Mouse (Mus musculus) ES-Bruce4 (cell line): ENCODE results near the gene Ifna12.

Experiments
- CTCF ChIP-seq: IDR thresholded peaks from one replicate; pipeline ENCODE4 v1.8.1; 2011; ENCODE audit warnings: low read depth, low read length
- EP300 ChIP-seq: IDR thresholded peaks from 2 replicates; pipeline ENCODE4 v1.6.1; 2011; ENCODE audit warnings: low read depth, low read length; ENCODE audit not compliant: insufficient read depth
- POLR2A ChIP-seq: IDR thresholded peaks from one replicate; pipeline ENCODE4 v1.8.1; 2011; ENCODE audit warnings: low read length; ENCODE audit not compliant: insufficient read depth

DNA sequence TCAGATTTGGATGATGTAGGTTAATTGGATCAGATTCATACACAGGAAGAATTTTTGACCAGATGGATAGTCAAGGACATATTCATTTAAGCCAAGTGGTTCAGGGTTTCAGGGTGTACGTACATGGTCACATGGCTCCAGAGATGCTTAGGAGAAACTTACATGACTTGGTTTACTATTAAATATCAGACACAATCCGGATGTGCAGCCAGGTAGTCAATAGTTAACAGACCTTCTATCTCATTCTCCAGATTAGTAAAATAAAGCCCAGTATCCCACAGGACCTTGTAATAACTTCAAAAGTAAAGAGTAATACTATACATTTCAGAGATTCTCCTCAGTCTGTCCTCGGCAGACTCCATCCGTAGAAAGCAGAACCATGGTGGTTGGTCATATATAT, 31.1 kb upstream of the Ifna12 start, which contains the start of gene C87499:
- TF ChIP-seq CTCF (no peak), POLR2A (no peak), EP300 (no peak)
